In the genomic region with DNA sequence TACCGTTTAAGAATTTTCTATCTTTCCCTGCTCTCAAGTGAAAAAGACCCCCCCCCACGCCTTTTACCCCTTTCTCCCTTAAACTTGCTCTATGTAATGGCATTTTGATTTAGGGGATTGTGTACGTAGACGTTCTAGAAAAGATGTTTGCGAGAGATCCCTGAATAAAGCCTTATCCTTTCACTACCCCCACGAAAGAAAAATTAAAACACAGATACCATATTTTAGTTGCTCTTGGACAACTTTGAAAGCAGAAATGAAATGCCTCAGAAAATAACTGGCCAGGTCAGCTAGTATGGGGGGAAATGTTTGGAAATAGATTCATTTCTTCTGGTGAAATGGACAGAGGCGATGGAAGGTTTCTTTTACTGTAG, we compare ENCODE assay signal across 8 mouse cellular contexts. TPM values are rescaled to one million over a fixed set of nuclear protein-coding genes. Genes with fewer than 3 reads are reported as not detected.
DNase-seq lines count a peak whose midpoint lies in the region; ATAC-seq and TF ChIP-seq lines count a peak whose summit lies in the region.

No protein-coding gene starts in this region.

- H3K36me3 ChIP-seq in heart, adult 2 months (ENCODE audit: control insufficient read depth, insufficient read depth, low read length): 0 out of 2 replicates have a peak, but pooled peaks cover 4% of the 10 kb centered on the region
- H3K36me3 ChIP-seq in thymus, adult 2 months (ENCODE audit: control insufficient read depth, insufficient read depth, low read length): no peaks in the 10 kb centered on the region
- no peaks in the 10 kb centered on the region for H3K36me3 ChIP-seq in liver, embryonic 12.5 days

- no peak for ATAC-seq in liver, embryonic 12.5 days
- ATAC-seq in monocyte, adult 5-6 weeks (replicated peaks; ENCODE audit: insufficient number of reproducible peaks, low FRiP score, low TSS enrichment, poor library complexity, severe bottlenecking): no peak

- no peak for TF ChIP-seq POLR2A in heart, adult 2 months (IDR thresholded peaks at IDR 0.05; ENCODE audit: insufficient read depth, low read depth, low read length)
- TF ChIP-seq POLR2A in thymus, adult 2 months (IDR thresholded peaks at IDR 0.05; ENCODE audit: control insufficient read depth, extremely low read depth, insufficient read depth, low read length, poor library complexity): no peak

- peaks cover 3% of the 10 kb centered on the region for H3K4me1 ChIP-seq in heart, adult 2 months (ENCODE audit: control insufficient read depth, insufficient read depth, low read length)
- peaks cover 8% of the 10 kb centered on the region for H3K4me1 ChIP-seq in thymus, adult 2 months (replicated peaks; ENCODE audit: control insufficient read depth, insufficient read depth, low read length)
- peaks cover 53% of the 10 kb centered on the region for H3K4me1 ChIP-seq in liver, embryonic 12.5 days

- peak overlapping the region; percentile 98 for H3K4me2 ChIP-seq in liver, embryonic 12.5 days

- no peak for TF ChIP-seq EP300 in heart, adult 2 months (IDR thresholded peaks at IDR 0.05; ENCODE audit: insufficient read depth, low read depth, low read length)

- intact Hi-C loops in heart, adult 2 months (cut with DNase I): no loop called here
- intact Hi-C loops in gastrocnemius, postnatal 36 days (cut with DNase I): no loop called here

- H3K79me2 ChIP-seq in heart, adult 2 months (replicated peaks; ENCODE audit: control insufficient read depth, insufficient read depth, low read length): peaks cover 13% of the 10 kb centered on the region

- no peak for DNase-seq in heart, adult 2 months
- no peak for DNase-seq in heart, adult 18-20 months
- no peak for DNase-seq in thymus, adult 2 months
- no peak for DNase-seq in thymus, postnatal 36 days
- DNase-seq in natural killer cell, adult 2 months (ENCODE audit: low spot score in 2 of 2): no peak
- DNase-seq in gastrocnemius, postnatal 36 days: no peak

- WGBS in heart, adult 2 months: 36% methylated on average over 7 of the region's 7 CpGs
- 24% methylated on average over 7 of the region's 7 CpGs for WGBS in thymus, adult 2 months
- WGBS in liver, embryonic 12.5 days (ENCODE audit: insufficient replicate concordance): 10% methylated on average over 7 of the region's 7 CpGs

- no peaks in the 10 kb centered on the region for H3K27me3 ChIP-seq in heart, adult 2 months (ENCODE audit: control insufficient read depth, insufficient read depth, low read length)
- no peaks in the 10 kb centered on the region for H3K27me3 ChIP-seq in thymus, adult 2 months (ENCODE audit: control insufficient read depth, insufficient read depth, low read length)
- no peaks in the 10 kb centered on the region for H3K27me3 ChIP-seq in liver, embryonic 12.5 days (replicated peaks)

- TF ChIP-seq CTCF in heart, adult 2 months (IDR thresholded peaks at IDR 0.05): no peak
- TF ChIP-seq CTCF in thymus, adult 2 months (IDR thresholded peaks at IDR 0.05; ENCODE audit: borderline replicate concordance, control insufficient read depth, extremely low read depth, insufficient read depth, low read length, poor library complexity): no peak

- H3K4me3 ChIP-seq in heart, adult 2 months: peak overlapping the region; percentile 91; the same call in 1 of the 2 replicates
- H3K4me3 ChIP-seq in thymus, adult 2 months (ENCODE audit: control insufficient read depth, insufficient read depth, low read length): peak overlapping the region; percentile 89
- peak overlapping the region; percentile 89 for H3K4me3 ChIP-seq in liver, embryonic 12.5 days

- no peak overlapping the region for H3K9ac ChIP-seq in heart, adult 2 months (ENCODE audit: low read depth, low read length)
- peak overlapping the region; percentile 95 for H3K9ac ChIP-seq in liver, embryonic 12.5 days

- no peak overlapping the region for H3K27ac ChIP-seq in heart, adult 2 months
- H3K27ac ChIP-seq in thymus, adult 2 months (ENCODE audit: control insufficient read depth, insufficient read depth, low read length): no peak overlapping the region
- peak overlapping the region; percentile 81 for H3K27ac ChIP-seq in liver, embryonic 12.5 days

- H3K9me3 ChIP-seq in liver, embryonic 12.5 days (replicated peaks): no peaks in the 10 kb centered on the region

RNA-seq across cellular contexts. Expression of gene Kdm5b, which starts 1.8 kb away (rescaled TPM):
- 10 to 100 TPM; 11.6 to 13.2 TPM for total RNA-seq in heart, adult 2 months (2021)
- polyA plus RNA-seq in heart, adult 2 months (2012; rRNA removed): 3.3 and 7.0 TPM in 2 replicates
- 10 to 100 TPM; 10.6 to 11.3 TPM for total RNA-seq in heart, adult 18-20 months (2021)
- polyA plus RNA-seq in thymus, adult 2 months (2012; rRNA removed): 26.7 and 36.4 TPM in 2 replicates
- polyA plus RNA-seq in liver, embryonic 12.5 days (2016; fragmentation: Nextera tagmentation; extraction: Ambion mirVana): 16.1 and 16.5 TPM in 2 replicates
- total RNA-seq in monocyte, adult 5-6 weeks (2017): 22.2 to 37.2 TPM (median 32.1 TPM) in 3 replicates
- total RNA-seq in gastrocnemius, postnatal 36 days (2021): 10 to 100 TPM in 1 of 2 experiments, 1 to 10 TPM in 1; 9.2 to 11.1 TPM

RNA-seq across cellular contexts. Expression of gene Mgat4e, which starts 12.3 kb away (rescaled TPM):
- not detected for total RNA-seq in heart, adult 2 months (2021)
- 0.20 TPM in 1 of 2 replicates, not detected in the other for polyA plus RNA-seq in heart, adult 2 months (2012; rRNA removed)
- total RNA-seq in heart, adult 18-20 months (2021): not detected
- polyA plus RNA-seq in thymus, adult 2 months (2012; rRNA removed): not detected in 2 replicates
- polyA plus RNA-seq in liver, embryonic 12.5 days (2016; fragmentation: Nextera tagmentation; extraction: Ambion mirVana): not detected in 2 replicates
- total RNA-seq in monocyte, adult 5-6 weeks (2017): not detected in 3 replicates
- not detected for total RNA-seq in gastrocnemius, postnatal 36 days (2021)
